Mouse (Mus musculus) ES-CJ7 (cell line): ENCODE measurements around the gene Scrn3.

Experiments
- DNase-seq: peaks from one replicate; pipeline ENCODE4 v3.0.0; 2011; ENCODE audit warnings: low read depth, low spot score

Gene Scrn3

GRCm38 (mm10) chr2:73274119-73274920, 38.1 kb upstream of the Scrn3 start:
- peak; percentile 69 for DNase-seq

- DNase-seq: no peak
These were observed 37.0 kb upstream of the Scrn3 start for GRCm38 (mm10) chr2:73275261-73276040.

- peak; percentile 81 for DNase-seq
These were observed 36.2 kb upstream of the Scrn3 start for GRCm38 (mm10) chr2:73276141-73276571.

DNA sequence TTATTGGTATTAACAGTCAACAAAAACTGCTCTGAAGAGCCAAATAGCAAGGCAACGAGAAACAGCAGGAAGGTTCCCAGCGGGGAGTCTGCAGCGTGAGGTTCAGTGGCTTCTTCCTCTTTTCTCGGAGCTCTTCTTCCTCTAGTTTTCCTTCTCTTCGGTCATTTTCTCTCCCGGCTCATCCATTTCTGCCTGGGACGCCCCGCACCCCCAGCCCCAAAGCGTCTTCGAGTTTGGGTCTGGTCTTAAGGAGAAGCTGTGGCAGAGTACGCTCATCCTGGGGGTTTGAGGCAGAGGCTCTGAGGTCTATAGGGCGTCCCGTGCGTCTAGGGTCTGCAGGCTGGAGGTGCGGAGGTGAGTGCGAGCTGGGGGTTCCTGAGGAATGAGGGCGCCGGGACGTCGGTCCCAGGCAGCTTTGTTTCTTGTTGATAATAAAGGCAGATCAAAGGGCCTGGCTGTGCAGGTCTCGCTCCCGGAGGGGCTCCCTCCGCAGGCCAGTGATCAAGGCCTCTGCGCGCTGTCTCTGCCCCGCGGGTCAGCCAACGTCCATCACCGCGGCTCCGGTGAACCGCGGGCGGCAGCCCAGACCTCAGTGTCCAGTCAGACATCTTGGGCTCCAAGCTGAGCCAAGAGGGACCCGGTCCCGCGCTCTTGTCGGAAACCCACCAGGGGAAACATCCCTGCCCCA, 35.2 kb upstream of the Scrn3 start:
- DNase-seq: peak; percentile 65

DNA sequence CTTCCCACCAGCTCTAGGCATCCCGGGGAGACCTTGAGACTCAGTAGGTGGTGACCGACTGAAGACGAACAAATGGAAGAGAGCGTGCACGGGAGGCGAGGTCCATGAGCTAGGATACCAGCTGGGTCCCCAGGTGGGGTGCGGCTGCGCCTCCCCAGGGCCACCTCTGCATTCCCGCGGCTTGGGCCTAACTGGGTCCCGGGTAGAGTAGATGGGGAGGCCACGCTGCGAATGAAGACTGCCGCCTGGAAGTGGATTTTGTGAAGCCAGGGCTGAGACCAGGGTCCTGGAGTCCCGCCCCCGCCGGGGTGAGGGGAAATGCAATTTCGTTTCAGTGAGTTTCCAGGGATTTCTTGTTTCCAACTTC, 34.7 kb upstream of the Scrn3 start:
- DNase-seq: peak; percentile 67

- peak; percentile 93 for DNase-seq
These were observed 34.1 kb upstream of the Scrn3 start for GRCm38 (mm10) chr2:73278131-73278854.

DNA sequence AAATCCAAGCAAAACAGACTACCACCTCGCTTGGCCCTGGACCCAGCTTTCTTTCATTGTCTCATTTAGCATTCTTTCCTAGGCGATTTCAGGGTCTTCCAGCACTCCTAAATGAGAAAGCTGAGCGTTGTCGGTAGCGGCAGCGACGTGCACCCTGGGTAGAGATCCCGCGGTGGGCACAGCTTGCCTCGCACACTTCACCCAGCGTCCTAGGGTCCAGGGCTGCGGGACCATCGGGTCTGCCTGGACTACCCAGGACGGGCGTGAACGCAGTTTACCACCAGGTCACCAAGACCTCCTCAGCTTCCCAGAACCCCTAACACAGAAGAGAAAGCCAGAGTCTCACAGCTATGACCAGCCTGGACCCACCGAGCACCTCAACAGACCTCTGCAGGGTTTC, 33.5 kb upstream of the Scrn3 start:
- DNase-seq: no peak

- peak; percentile 53 for DNase-seq
These were observed 32.9 kb upstream of the Scrn3 start for GRCm38 (mm10) chr2:73279271-73280038.

DNA sequence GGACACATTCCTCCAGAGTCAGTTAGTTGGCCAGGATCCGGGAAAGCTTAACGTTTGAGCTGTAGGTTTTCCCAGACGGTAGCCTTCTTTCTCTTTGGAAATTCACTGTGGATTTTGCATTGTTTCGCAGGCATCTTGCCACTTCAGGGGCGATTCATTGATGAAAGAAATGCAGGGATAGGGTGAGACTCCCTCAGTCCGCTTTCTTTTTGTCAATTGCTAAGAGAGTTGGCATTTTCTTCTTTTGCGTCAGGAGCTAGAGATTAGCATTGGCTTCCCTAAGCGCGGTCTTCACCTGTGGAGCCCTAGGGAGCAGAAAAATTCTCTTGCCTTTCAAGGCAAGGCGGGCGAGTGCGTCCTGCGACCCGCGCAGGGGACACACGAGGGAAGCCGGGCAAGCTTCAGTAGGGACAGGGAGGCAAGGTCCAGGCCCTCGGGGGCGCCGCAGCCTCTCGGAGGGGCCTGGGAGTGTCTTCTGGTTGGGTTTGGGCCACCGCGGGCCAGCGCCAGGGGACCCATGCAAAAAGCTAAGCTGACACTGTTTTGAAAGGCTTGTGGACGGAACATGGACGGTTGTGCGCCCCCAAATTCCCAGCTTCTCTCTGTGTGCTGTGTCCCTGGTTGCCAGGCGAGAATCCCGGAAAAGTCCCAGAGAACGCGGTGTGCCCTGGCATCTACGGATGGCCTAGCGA, 31.9 kb upstream of the Scrn3 start:
- DNase-seq: peak; percentile 21

DNA sequence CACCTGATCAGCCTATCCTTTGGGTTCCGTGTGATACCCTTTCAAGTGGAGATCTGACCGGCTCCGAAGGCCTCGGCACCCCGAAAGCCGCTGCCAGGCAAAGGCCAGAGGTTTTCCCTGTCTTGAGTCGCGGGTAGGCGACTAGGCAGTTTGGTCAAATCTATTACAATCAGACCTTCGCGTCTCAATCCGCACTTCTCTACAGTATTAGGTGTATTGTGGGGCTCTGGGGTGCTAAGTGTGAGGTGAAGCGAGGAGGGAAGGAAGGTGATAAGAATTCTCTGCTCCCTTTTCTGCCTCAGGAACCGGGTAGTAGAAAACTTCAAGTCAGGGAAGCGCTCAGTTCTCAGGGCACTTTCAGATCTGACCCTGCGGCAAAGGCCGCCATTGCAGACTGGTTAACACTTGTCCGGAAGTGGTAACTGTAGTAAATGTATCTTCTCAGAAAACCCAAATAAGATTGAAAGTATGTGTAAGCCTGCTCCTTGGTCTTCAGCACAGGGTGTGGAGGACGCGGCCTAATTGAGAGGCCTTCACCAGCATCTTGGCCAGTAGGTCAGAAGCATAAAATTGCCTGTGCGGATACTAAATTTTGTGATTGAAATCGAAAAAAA, 31.2 kb upstream of the Scrn3 start:
- peak; percentile 31 for DNase-seq

DNA sequence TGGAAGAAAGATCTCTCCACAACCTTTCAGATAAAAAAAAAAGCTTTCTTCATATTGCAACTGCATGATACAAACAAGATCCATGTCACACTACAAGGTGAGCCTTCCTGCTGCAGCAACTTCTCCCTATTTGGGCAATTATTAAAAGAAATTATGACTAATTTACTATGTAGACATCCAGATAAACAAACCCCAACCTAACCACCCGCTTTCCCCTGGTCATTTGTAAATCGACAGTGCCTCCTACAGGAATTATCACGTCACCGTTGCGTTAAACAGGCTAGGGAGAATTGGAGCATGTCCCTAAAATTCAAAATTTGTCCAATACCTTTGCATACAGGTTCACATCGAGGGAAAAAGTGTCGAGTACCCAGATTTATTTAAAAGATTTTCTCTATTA, 30.7 kb upstream of the Scrn3 start:
- peak; percentile 43 for DNase-seq

- DNase-seq: peak; percentile 69
These were observed 26.8 kb upstream of the Scrn3 start for GRCm38 (mm10) chr2:73285630-73286029.

DNA sequence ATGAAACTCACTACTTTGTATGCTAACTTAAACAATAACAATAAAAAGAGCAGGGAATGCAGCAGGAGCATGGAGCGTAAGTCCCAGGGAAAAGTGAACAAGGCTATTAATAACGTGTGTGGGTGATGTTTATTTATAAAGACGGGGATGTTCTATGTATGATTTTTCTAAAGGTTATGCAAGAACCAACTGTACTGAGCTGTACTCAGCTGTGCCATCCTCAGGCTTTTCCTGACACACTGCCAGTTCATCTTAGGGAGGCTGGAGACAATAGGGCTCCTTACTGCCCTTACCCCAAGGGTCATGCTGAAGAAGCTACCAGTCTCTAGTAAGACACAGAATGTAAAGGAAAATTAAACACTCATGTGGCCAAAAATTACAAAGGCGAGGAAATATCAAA, 21.3 kb upstream of the Scrn3 start:
- DNase-seq: no peak

DNA sequence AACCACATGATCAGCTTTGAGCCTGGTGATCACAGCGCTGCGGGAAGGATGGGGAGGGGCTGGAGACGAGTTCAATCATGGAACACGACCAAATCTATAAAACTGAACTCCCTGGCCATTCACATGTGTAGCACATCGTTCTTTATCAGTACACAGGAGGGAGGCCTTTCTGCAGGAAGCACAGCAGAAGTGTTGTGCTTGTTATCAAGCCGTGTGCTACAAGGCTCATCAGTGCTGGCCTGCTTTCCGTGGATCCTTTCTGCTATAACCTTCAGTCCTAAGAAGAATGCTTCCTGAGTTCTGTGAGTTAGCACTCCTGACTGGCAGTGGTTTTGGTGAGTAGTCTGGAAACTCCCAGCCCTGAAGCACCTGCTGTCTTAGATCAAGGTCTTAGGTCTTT, 17.4 kb upstream of the Scrn3 start:
- DNase-seq: no peak

GRCm38 (mm10) chr2:73298154-73298553, 14.2 kb upstream of the Scrn3 start:
- DNase-seq: no peak

DNA sequence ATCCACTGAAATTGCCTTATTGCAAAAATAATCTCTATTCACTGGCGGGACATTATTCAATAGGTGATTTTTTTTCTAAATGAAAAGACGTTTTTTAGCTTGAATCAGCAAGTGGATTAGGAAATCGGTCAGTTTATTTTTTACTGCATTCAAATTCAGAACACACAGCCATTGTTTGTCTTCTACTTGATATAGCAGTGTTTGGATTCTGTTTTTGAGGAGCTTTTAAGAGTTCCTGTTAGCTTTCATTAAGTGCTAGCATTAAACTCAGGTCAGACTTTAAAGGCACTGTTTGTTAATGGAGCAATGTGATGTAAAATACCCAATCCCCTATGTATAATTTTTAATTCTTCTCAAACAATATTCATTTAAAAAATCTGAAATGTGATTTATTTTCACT, 13.6 kb upstream of the Scrn3 start:
- DNase-seq: no peak

GRCm38 (mm10) chr2:73301979-73302378, 10.4 kb upstream of the Scrn3 start:
- DNase-seq: no peak

DNA sequence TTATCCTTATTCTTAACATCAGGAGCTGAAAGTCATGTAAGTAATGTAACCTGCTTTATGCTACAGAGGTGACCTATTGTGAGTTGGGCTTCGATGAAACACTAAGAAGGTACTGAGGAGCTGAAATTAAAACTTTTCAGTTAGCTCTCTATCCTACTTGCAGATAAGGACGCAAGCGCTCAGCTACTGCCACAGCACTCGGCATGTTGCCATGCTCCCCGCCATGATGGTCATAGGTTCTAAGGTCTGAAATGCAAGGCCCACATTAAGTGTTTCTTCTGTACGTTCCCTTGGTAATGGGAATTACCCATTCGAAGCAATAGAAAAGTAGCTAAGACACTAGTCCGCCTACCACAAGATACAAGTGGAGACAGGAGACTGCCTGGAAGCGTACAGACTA, 9.7 kb upstream of the Scrn3 start:
- no peak for DNase-seq

DNA sequence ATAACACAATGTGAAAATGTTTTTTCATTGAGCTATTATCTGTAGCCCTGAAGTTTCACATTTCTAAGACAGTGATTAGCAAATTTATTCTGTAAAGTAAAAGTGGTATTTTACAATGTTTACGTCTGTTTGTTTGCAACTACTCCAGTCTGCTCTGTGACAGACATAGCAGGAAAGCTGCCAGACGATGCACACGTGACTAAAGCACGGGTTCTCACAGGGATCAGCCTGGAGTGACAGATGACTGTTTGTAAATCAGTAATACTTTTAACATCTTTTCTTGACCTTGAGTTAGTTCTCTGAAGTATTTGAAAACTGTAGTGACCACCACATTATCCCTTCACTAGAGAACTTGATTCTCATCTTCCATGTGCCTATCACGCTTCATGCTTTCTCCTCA, 7.9 kb upstream of the Scrn3 start:
- no peak for DNase-seq

DNA sequence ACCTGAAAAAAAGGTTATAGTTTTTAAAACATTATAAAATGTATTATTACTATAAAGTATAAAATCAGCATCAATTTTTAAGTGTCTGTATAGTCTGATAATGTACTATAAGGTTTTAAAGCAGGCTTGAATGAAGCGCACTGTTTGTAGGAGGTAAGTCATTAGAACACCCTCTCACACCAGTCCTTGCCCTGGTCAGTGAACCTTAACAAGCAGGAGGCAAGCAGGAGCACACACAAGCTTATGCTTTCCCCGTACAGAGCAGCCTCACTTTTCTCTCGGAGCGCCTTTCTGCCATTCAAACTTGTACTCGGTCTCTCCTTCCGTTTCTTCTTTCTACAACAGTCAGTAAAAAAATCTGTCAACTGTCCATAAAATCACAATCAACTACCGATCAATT, 6.4 kb upstream of the Scrn3 start:
- DNase-seq: no peak
